Mouse (Mus musculus) gonadal fat pad, adult 2 months (tissue): ENCODE data around the gene Pigg. TPM values are rescaled to one million over a fixed set of nuclear protein-coding genes. Genes with fewer than 3 reads are reported as not detected.

Experiments
- DNase-seq: peaks from one replicate; pipeline ENCODE4 v3.0.0-alpha.2; 2012; ENCODE audit warnings: low read depth
- polyA plus RNA-seq: library from polyadenylated mRNA; depleted of rRNA; stranded (reverse); fragments of >200 nt; gene quantifications from 2 replicates; pipeline ENCODE4 v1.2.3, GENCODE M21; 2012; rRNA removed

The Pigg gene
- polyA plus RNA-seq, 1 experiment: 14.1 TPM

- DNase-seq: no peak
These were observed 45.5 kb downstream of the Pigg start for GRCm38 (mm10) chr5:108357862-108358261.

DNA sequence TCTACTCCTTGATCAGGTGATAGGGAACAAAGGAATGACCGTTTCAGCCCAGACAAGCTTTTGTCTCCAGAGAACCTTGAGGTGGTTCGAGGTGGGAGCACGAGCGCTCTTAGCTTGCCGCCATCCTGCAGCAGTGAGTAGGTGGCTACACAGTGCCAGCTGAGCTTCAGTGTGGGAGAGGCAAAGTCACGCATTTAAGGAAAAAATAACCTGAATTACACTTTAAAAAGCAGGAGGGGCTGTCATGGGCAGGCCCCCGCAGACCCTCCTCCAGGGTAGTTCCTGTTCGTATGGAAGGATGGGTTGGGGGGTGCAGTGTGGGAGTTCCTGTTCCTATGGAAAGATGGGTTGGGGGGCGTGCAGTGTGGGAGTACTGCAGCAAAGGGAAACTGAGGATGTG, 47.1 kb downstream of the Pigg start:
- no peak for DNase-seq

- DNase-seq: no peak
These were observed 47.8 kb downstream of the Pigg start for GRCm38 (mm10) chr5:108360211-108360610.

GRCm38 (mm10) chr5:108362330-108362729, 49.9 kb downstream of the Pigg start:
- no peak for DNase-seq

DNA sequence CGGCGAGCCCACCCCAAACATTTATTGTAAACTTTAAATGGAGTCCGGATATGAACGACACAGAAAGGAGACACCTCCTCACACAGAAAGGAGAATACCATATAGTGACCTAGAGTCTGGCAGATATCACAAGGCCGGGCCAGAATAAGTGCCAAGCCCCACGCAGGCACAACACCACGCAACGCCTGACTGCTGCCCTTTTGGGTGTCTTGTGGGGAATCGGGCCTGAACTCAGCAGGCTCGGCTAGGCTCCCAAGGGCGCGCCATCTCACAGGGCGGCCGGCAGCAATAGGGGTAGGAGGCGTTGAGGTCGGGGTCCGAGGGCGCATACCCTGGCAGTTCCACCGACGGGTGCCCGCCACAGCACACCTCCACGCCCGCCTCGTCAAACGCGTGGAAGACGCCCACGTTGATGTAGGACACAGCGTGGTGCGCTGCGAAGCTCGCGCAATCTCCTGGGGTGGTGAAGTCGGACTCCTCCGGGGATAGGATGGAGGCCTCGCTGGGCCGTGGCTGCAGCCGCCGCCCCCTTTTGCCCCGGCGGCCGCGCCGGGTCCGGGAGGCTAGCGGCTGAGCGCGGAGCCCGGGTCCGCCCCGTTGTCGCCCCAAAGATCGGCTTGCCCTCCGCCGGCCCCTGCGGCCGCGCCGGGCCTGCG, 54.0 kb downstream of the Pigg start:
- DNase-seq: no peak

DNA sequence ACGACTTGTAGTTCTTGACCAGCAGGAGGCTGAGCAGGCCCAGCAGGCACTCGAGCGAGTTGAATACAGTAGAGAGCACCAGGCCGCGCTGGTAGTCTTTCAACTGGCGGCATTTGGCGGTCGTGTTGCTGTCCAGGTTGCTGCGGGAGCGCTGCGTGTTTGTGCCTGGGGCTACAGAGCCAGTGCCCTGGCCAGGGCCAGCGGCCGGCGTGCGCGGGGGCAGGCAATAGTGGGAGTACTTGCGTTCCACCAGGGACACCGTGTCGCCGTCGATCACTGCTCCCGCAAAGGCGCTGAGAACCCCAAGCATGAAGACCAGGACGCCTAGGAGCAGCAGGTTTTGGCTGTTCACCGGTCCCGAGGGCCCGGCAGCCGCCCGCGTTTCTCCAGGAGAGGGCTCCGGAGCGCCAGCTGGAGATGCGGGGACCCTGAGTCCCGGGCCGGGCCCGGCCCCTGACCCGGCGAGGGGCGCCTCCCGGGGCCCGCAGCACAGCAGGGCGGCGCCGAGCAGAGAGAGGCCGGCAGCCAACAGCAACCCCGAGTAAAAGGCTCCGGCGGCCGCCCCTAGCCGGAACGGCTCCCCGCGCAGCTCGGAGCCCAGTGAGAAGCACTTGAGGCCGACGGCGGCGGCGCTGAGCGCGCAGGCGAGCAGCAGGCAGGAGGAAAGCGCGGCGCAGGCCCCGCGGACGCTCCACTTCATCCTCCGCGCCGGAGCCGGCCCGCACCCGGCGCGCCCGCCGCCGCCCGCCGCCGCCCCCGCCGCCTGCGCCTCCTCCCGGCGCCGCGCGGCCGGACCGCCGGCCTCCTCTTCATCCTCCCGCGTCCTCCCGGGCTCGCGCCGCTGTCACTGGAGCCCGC, 54.8 kb downstream of the Pigg start:
- DNase-seq: no peak

DNA sequence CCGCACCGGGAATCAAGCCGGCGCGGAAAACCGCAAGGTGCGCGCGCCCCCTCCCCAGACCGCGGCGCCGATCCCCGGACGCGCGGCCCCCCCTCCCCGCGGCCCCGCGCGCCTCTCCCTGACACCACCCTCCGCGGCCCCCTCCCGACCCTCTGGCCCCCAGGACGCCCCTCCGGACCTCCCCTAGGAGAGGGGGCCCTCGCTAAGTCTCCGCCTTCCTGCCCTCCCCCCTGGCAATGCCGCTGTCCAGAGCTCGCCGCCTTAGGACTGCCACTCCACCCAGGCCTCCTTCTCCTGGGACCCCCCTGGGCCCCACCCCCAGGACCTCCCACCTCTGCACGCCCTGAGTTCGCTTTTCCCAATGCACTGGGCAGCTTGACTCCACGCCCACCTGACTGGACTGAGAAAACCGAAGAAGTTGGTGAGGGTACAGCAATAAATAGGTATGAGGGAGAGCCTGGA, 55.5 kb downstream of the Pigg start, which contains the start of gene Gm42517:
Gm42517 (minus strand) TSS at position 52 of the 462 bp plus-strand sequence.
- no peak for DNase-seq

DNA sequence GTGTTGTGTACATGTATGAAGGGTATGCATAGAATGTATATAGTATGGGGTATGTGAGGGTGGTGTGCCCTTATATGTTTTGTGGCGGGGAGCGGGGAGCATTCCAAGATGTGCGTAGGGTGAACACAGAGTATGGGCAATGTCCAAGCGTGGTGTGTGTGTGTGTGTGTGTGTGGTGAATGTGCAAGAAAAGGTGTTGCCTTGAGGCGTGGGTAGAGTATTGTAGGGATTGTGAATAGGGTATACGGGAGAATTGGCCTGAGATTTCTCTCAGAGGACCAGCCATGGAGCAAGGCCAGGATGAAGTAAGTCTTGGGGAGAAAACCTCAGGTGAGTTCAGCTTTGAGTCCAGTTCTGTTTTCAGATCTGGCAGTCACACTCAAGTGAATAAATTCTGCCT, 56.0 kb downstream of the Pigg start:
- DNase-seq: no peak

GRCm38 (mm10) chr5:108368851-108369621, 56.6 kb downstream of the Pigg start:
- DNase-seq: no peak

DNA sequence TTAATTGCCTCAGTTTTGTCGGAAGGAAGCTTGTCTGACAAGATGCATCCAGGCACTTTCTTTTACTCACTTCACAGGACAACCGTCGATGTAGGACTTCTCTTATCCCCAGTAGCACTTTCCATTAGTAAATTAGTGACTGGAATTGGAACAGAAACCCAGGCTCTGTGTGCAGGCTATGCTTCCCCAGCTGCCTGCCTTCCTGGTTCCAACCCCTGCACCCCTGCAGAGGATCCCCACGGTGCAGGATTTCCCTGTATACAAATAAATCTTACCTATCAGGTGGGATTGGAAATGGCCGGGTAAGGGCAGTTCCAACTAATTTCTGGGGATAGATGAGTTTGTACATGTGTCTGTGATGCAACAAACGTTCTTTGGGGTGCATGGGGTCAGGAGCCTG, 57.6 kb downstream of the Pigg start:
- no peak for DNase-seq

DNA sequence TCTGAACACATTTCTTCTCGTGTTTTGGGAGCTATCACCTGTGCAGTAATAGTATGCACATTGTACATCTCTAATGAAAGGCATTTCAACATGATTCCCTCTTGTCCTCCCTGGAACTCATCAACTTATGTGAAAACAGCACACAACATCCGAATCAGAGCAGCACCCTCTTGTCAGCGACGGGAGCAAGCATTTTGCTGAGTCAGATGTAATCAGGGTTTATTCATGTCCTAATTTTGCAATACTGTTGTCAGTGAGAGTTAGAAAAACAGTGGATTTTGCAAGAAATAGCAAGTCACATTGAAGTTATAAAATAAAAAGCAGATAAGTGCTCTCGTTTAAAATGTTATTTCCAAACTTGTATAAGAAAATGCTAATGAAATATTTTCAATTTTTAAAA, 61.7 kb downstream of the Pigg start:
- no peak for DNase-seq

DNA sequence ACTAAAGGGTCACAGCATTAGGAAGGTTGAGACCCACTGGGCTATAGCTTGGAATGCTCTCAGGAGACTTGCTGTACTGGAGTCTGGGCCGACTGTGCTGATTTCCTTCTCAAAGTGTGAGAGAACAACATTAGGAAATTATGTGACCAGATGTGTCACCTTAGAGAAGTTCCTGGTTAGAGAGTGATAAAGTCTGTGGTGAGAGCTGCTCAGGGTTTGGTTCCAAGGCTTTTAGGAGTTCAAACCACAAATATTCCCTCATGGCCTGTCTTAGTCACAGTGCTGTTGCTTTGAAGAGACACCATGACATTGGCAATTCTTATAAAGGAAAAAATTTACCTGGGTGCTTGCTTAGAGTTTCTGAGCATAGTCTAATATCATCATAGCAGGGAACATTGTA, 63.6 kb downstream of the Pigg start:
- no peak for DNase-seq

DNA sequence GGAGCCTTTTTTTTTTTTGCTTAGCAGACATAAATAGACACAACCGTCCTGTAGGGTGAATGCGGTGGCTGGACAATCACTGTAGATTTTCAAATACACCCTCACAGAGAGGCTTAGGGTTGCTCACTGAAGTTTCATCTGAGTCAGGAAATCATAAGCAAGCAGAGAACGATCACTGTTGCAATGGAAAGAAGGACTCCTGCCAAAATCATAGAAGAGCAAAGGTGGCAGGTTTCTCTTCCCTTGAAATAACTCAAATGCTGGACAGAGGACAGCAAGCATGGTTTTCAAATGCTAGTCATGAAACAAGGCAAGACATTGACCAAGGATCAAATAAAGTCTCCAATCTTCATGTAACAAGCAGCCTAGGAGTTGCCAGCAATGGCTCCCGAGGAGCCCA, 65.9 kb downstream of the Pigg start:
- no peak for DNase-seq

GRCm38 (mm10) chr5:108385632-108386031, 73.2 kb downstream of the Pigg start:
- no peak for DNase-seq

DNA sequence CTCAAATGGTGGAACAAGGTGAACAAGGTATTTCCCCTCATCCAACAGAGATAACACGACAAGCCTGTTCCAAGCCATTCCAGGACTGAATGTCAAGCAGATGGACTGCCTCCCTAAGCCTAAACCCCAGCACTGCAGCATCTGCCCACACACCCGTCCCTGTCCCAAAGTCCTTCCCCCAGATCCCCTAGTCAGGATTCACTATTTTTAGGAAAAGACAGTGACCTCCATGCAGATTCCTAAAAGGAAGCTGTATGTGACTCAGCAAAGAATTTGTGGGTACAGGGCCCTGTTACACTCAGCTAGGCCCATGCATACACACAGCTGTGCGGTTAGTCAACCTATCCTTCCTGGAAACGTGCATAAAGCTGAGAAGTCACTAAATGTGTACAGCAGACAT, 74.0 kb downstream of the Pigg start:
- DNase-seq: no peak

DNA sequence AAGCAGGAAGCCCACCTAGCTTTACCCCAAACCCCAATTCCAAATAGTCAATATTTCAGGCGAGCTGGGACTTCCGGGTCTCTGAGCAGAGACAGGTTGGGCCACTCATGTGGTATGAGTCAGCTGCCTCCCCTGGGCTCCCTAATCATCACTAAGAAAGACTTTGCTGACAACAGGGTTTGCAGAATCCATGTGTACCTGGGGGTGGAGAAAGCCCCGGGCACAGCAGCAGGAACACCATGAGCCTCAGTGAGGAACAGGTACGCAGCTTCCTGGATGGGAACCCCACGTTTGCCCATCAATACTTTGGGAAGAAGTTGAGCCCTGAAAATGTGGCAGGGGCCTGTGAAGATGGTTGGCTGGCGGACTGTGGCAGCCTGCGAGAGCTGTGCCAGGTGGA, 75.8 kb downstream of the Pigg start, which contains the start of gene Pde6b:
Pde6b (plus strand) TSS at position 191 of the 400 bp plus-strand sequence.
- no peak for DNase-seq

DNA sequence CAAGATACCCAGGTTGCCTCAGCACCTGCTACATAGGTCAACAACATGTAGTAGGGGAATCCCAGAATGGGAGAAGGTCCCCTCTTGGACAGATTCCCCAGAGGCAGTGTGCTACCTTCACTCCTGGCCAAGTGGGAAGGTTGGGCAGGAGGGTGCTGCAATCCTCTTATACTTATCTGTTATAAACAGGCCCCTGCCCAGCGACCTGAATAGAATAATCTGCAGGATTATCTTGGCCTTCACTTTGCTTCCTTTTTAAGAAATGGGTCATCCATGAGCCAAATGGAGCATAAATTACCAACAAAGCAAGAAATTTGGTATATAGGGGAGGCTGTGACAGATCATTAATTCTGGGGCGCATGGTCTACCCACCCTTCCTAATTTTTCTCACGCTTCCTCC, 77.3 kb downstream of the Pigg start:
- DNase-seq: no peak

Other genes starting within 250 kb of the Pigg start
- gene Mtf2, start 246.9 kb upstream of the Pigg start, polyA plus RNA-seq: 11.3 and 12.7 TPM in 2 replicates
- 84.7 and 95.3 TPM in 2 replicates for gene Tmed5, start 180.0 kb upstream of the Pigg start, polyA plus RNA-seq
- 0.05 and 0.22 TPM in 2 replicates for gene Ccdc18, start 179.7 kb upstream of the Pigg start, polyA plus RNA-seq
- gene Dr1, start 43.7 kb upstream of the Pigg start, polyA plus RNA-seq: 11.8 and 12.3 TPM in 2 replicates
- gene Gm42517, start 55.3 kb downstream of the Pigg start, polyA plus RNA-seq: 2.6 and 4.3 TPM in 2 replicates
- gene Pde6b, start 75.8 kb downstream of the Pigg start, polyA plus RNA-seq: 0.05 TPM in 2 replicates
- 45.6 and 59.4 TPM in 2 replicates for gene Atp5k, start 121.8 kb downstream of the Pigg start, polyA plus RNA-seq
- gene Mfsd7a, start 136.3 kb downstream of the Pigg start, polyA plus RNA-seq: 8.4 and 14.0 TPM in 2 replicates
- gene Pcgf3, start 148.6 kb downstream of the Pigg start, polyA plus RNA-seq: 8.3 and 8.7 TPM in 2 replicates
- gene Cplx1, start 237.4 kb downstream of the Pigg start, polyA plus RNA-seq: 0.13 and 0.20 TPM in 2 replicates